Mouse (Mus musculus) ovary, adult 18-20 months (tissue): ENCODE data around the gene Arhgap19.
A peak's percentile ranks its signal among the peaks of the same experiment; 100 is the strongest.
"Not testable (repeated sequence)": the region's sequence is repeated elsewhere in the genome, so short reads cannot be mapped to it uniquely, and the experiment has no call there.

ENCODE experiments used
- DNase-seq: peaks from one replicate; pipeline ENCODE4 v3.0.0; 2022; ENCODE audit warnings: low spot score, mixed read lengths

Gene Arhgap19

GRCm38 (mm10) chr19:41801742-41802369 lies at the start of gene Arhgap19:
Gene Arhgap19, minus strand, starts transcription at chr19:41802047.
- DNase-seq: peak; percentile 88

- DNase-seq: no peak
These were observed 49.1 kb upstream of the Arhgap19 start for GRCm38 (mm10) chr19:41850719-41851543.

DNA sequence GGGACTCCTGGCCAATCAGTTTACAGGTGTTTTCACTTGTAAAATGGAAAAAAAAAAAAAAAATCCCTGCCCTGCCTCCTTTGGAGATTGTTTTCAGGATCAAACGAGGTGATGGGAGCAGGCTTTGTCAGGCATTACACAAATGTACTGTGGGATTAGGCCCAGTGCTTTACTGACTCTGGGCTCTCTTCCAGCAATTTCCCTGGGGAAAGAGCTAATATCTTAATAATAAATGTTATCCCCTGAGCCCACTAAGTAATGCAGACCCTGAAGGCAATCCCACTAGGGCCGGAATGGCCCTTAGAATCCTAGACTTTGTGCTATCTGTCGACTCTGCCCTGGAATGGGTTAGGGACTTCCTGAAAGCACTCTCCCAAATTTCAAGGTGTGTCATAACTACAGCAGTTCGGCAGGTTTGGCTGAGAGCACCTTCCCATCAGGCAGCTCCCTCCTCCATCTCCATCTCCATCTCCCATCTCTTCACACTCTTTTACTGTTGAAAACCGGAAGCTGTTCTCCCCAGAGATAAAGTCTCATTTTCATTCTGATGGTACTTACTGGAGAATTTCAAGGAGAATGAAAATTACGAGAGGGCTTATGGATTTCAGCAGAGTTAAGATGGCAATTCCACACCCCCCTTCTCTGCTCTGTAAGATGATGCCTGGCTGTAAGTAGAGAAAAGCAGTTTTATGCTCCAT lies 48.3 kb upstream of the Arhgap19 start:
- DNase-seq: no peak

GRCm38 (mm10) chr19:41847992-41848851 lies 46.4 kb upstream of the Arhgap19 start, which contains the start of gene Frat2:
Gene Frat2, minus strand, starts transcription at chr19:41848132.
- peak; percentile 81 for DNase-seq

- not testable (repeated sequence) for DNase-seq
These were observed 45.8 kb upstream of the Arhgap19 start for GRCm38 (mm10) chr19:41847614-41847991.

DNA sequence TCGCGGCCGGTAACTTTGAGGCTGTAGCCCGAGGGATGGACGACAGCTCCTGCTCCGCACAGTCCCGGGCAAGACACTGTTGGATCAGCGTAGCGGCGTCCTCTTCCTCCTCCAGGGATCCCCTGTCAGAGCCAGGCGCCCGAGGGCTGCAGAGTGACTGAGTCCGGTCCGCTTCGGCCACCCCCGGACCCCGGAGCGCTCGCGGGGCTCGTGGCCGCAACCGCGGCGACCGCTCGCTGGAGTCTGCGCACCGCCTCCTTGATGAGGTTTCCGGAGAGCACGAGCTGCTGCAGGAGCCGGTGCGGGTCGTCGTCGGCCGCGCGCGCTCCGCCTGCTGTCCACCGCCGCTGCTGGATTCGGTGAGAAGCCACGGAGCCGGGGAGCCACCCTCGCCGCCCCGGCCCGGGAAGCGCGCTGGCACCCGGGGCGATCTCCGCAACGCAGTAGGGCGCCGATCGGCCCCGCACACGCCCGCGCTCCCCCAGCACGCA lies 45.3 kb upstream of the Arhgap19 start:
- no peak for DNase-seq

GRCm38 (mm10) chr19:41846366-41847090 lies 44.7 kb upstream of the Arhgap19 start:
- DNase-seq: no peak

- DNase-seq: no peak
These were observed 42.5 kb upstream of the Arhgap19 start for GRCm38 (mm10) chr19:41844345-41844744.

- DNase-seq: no peak
These were observed 40.9 kb upstream of the Arhgap19 start for GRCm38 (mm10) chr19:41842706-41843105.

- DNase-seq: no peak
These were observed 40.3 kb upstream of the Arhgap19 start for GRCm38 (mm10) chr19:41842196-41842595.

- no peak for DNase-seq
These were observed 39.4 kb upstream of the Arhgap19 start for GRCm38 (mm10) chr19:41841105-41841750.

GRCm38 (mm10) chr19:41839685-41840084 lies 37.8 kb upstream of the Arhgap19 start:
- DNase-seq: no peak

DNA sequence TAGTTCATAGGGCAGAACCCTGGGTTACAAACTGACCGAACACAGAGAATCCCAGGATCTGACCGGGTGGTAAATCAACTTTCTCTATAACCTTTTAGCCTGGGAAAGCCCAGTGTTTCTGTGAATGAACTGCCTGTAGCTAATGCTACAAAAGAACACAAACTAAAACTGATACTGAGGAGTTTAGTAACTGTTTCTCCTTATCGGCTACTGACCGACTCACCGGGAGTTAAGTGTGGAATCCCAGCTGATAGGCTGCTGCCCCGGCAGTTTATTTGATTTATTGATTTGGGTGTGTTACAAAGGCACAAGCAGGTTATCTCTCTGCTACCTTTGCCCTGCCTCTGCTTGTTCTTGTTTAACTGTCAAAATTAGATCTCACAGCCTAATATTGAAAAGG lies 37.0 kb upstream of the Arhgap19 start:
- no peak for DNase-seq

- no peak for DNase-seq
These were observed 36.0 kb upstream of the Arhgap19 start for GRCm38 (mm10) chr19:41837917-41838261.

DNA sequence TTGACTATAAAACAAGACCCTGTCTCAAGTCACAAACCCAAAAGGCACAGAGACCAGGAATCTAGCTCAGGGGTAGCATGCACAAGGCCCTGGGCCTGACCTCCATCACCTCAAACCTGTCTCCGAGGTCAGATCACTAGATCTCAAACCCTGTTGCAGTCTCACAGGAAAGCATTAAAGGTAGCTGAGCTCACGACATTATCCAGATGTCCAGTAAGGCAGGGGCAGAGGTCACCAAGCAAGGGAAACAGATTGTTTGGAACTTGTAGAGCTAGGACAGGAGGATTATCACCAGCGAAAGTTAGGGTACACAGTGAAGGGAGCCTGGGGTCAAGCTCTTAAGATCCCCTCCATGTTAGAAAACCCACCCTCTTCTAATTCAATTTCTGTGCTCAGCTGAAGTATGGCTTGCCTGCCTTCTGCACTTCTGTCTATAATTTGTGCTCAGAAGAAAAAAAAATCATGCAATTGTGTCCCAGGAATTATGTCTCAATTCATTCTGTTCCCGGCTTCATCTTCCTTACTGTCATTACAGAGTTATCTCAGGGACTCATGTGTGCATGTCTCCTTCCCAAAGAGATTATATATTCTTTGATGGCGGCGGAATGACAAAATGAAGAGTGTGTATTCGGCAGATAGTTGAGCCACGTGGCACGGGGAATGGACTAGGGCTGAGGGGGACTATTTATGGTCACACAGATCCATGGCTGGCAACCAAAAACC lies 35.5 kb upstream of the Arhgap19 start:
- no peak for DNase-seq

GRCm38 (mm10) chr19:41836719-41837118 lies 34.9 kb upstream of the Arhgap19 start:
- no peak for DNase-seq

DNA sequence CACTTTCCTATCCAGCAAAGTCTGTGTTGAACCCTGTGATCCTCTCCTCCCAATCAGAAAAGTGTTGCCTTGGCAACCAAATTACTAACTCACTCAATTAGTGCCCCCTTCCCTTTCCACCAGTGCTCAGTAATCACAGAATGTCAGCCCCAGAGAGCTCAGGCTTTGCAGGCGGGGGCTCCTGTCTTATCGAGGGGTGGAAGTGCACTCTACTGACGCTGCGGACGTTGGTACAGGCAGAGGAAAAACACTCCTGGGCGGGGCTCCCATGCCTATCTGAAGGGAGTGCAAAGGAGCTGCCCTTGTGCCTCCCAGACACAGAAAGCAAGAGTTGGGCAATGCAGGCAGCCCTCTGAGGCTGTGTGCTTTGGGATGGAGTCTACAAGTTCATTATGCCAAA lies 34.0 kb upstream of the Arhgap19 start:
- peak; percentile 31 for DNase-seq

DNA sequence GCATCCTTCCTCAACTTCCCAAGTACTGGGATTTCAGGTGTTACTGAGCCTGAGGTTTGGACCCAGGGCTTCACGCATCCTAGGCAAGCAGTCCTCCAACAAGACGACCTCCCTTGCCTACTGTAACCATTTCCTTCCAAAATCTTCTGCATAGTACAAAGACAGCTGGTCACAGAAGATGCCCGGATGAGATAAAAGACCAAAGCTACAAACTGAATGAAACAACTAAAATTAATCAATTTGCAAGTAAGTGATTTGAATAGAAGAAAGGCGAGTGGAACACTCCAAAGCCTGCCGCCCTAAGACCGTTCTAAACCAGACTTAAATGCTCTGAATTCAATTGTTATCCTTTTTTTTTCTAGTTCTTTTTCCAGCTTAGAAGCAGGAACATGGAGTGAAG lies 33.6 kb upstream of the Arhgap19 start:
- no peak for DNase-seq

DNA sequence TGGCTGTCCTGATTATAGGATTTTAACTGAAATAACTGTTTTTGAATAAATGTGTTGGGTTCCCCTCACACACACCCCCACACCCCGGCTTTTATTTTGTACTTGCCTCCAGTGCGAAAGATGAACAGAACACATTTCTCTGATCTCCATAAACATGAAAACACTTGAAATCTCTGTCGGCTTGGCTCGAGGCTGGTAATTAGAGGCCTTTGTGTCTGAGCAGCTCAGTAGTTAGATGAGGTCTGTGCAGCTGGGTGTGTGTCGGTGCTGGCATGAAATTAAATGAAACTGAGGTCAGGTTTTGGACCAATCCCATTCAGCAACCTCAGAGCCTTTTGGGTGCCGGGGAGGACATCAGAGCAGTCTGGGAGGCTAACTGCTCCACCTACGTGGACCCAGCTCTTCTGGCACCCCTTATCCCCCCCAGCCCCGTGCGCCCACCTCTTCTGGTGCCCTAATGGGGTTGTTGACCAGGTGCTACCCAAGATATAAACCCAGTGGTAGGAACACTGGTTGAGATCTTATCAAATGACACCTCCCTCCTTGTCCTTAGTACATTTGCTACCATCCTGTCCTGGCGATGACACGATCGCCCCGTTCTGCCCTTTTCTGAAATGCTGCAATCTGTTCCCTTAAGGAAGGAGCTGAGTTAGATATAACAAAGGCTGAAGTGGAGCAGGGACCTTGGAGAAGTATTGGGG lies 30.8 kb upstream of the Arhgap19 start:
- DNase-seq: no peak
